Mouse (Mus musculus) hindlimb bud, embryonic 11.5 days (tissue): ENCODE measurements around the gene Zfp981.
"Not testable (repeated sequence)": the region's sequence is repeated elsewhere in the genome, so short reads cannot be mapped to it uniquely, and the experiment has no call there.

Experiments used
- DNase-seq: peaks from one replicate; pipeline ENCODE4 v3.0.0-alpha.2; 2012; ENCODE audit warnings: low read depth, low spot score; ENCODE audit errors: extremely low spot score

Zfp981 gene

DNA sequence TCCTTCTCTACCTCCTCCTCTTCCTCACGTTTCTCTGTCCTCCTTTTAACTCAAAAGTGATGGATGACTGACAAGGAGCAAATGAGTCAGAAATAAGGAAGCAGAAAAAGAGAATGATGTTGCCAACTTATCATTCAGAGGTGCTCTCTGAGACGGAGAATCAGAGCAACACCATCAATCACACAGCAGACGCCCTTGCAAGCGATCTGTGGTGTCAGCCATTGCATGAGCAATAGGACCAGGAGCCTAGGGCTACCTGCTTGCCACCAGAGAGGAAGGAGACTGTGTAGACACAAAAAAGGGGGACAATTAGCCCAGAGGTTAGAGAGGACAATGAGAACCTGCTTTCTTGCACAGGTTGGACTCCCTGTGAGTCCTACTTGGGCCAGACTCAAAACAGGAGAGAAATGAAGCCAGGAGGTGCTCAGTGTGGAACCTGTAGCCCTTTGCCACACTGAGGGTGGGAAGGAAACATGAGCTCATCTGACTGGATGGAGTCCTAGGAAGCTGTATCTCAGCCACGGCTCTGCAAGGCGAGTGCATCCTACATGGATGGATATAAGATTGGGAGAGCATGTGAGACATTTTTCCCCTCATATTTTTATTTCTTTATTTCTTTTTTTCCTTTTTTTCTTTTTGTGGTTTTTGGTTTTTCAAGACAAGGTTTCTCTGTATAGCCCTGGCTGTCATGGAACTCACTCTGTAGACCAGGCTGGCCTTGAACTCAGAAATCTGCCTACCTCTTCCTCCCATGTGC, 16.5 kb upstream of the Zfp981 start:
- DNase-seq: not testable (repeated sequence)

DNA sequence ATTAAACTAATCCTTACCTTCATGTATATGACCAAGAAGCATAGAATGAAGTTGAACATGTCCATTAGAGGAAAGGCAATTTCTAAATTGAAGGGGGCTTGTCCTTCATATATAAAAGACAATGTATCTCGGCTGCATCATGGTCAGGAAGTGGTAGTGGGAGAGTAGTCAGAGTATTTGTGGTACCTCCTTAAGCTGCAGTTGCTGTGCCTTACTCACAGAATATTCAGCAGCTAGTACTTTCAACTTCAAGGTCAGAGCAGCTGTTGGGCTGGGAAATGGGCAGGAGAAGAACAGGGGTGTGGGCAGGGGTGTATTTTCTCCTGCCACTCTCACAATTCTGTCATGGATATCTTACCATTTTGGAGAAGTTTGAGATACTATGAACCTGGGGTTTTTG, 15.1 kb upstream of the Zfp981 start:
- not testable (repeated sequence) for DNase-seq

DNA sequence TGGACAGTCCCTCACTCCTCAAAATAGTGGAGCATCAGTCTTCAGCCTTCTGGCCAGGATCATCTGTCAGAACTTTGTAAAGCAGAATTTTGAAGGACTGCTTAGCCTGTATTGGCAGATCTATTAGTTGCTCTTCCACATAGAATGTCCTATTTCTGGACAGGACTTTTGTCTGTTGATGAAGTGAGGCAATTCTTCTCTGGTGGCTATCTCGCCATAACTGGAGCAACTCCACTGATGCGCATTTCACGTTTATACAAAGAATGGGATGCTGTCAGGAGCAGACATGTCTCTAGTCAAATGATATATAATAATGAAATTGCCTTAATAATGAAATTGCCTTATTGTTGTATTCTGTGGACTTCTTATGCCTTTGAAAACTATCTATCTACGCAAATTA, 12.6 kb upstream of the Zfp981 start:
- not testable (repeated sequence) for DNase-seq

DNA sequence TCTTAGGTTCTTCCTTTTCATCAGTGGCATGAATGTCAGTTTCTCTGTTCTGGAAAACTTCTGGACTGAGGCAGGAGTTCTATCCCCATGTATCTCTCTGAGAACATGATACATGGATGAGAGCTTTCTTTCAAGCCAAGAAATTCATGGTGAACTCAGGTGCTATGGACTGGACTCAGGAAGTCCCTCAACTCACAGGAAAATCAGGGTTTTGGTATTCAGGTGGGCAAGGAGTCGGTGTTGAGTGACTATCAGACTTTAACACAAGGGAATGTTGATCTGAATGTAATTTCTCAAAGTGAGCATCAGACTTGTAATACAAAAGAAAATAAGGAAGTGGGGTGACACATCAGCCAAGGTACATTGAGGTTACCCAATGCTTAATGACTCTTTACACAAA, 9.8 kb upstream of the Zfp981 start:
- not testable (repeated sequence) for DNase-seq

DNA sequence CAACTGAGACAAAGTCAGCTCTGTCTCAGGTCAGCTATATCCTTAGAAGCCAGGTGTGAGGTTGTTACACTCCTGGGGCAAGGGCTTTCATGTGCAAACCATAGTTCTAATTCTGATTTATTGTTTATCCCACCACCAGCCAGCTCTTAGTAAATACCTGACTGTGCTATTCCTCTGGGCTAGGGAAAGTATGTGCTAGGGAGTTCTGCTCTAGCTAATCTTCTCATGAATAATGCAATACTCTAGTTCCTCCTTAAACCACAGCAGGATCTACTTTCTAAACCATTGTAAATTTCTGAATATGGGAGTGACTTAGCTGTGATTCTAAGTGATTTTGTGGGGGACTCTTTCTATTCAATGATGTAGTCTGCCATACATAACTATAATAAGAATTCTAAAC, 9.4 kb upstream of the Zfp981 start:
- DNase-seq: no peak

DNA sequence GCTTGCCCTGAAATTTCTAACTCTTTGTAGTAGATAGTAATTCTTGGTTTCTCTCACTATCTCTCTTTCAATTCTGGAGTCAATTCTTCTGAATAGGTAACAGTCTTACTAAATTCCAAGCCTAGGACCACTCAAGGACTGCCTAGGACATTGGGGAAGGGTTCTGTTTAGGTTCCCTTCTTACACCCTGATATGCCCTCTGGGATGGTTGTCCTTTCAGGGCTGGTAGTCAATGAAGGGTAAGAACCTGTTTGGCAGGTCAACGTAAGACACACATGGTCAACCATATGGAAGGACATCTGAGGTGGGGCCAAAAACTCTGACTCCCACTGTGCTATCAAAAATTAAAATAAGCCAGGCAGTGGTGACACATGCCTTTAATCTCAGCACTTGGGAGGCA, 9.0 kb upstream of the Zfp981 start:
- no peak for DNase-seq

DNA sequence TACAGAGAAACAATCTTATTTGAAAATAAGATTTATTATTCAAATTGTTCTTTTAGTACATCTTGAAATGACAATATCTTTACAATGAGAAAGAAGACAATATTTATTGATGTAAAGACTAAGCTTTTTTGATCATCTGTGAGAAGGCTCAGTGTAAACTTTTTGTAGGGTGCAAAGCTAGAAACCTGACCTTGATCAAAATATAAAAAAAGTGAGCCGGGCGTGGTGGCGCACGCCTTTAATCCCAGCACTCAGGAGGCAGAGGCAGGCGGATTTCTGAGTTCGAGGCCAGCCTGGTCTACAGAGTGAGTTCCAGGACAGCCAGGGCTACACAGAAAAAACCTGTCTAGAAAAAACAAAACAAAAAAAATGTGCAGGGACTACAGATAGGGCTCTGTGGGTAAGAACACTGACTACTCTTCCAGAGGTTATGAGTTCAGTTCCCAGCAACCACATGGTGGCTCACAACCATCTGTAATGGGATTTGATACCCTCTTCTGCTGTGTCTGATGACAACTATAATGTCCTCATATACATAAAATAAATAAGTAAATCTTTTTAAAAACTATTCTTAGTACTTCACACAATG, 8.4 kb upstream of the Zfp981 start:
- DNase-seq: not testable (repeated sequence)

DNA sequence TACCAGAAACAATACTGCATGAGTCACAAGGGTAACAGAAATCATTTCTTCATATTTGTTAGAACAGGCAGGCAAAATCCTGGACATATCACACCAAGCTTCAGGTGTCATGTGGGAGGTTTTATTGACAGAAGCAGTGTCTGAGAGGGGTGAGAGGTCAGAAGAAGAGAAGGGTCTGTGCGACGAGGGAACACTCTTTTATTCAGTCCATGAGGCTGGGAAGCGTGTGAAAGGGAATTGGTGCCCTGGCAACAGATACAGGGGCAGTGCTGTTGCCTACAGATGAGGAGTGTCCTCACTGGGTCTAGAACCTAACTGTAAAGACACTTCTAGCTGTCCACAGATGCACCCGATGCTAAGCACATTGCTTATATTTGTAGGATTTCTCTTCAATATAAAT, 6.8 kb upstream of the Zfp981 start:
- no peak for DNase-seq

DNA sequence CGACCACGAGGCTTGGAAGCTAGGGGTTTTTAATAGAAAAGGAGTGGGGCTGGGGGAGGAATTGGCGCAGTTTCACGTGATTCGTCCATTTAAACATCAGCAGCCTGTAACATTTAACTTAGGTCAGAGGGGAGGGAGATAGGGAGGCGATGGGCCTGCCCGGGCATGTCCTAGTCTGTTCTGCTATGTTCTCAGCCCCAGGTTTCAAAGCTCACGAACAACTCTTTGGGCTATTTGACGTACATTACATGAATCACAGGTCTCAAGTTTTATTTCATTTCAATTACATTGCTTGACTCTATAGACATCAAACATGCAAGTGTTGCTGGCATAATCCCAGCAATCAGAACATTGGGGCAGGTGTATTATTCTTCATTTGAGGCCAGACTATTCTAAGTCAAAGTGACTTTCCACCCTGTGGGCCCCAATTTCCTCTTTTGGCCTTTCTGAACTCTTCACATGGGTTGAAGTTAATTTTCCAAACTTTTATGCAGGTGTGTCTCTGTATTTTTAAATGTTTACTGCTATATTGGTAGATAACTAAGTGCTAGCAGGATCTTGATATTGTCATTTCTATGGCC, 4.0 kb upstream of the Zfp981 start:
- not testable (repeated sequence) for DNase-seq

DNA sequence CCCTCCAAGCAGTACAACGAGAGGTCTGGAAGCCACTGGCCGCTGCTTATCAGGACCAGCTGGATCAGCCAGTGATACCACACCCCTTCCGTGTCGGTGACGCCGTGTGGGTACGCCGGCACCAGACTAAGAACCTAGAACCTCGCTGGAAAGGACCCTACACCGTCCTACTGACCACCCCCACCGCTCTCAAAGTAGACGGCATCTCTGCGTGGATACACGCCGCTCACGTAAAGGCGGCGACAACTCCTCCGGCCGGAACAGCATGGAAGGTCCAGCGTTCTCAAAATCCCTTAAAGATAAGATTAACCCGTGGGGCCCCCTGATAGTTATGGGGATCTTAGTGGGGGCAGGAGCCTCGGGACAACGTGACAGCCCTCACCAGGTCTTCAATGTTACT, 7.2 kb downstream of the Zfp981 start:
- not testable (repeated sequence) for DNase-seq

DNA sequence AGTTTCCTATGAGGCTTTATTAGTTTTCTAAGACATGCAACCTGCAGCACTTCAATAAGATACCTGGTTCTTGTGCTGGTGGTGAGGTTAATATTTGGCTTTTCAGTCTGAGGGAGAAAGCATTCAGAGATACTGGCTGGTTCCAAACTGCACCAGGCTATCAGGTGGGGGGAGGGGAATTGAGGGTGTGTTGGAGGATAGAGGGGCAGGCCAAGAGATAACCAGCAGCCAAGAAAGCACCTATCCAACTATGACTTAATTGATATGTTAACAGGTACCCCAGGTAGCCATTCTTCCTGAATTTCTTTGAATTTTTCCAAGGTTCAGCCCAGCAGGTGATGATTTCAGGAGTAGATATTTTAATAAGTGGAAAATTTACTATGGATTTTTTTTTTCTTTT, 10.0 kb downstream of the Zfp981 start:
- not testable (repeated sequence) for DNase-seq

DNA sequence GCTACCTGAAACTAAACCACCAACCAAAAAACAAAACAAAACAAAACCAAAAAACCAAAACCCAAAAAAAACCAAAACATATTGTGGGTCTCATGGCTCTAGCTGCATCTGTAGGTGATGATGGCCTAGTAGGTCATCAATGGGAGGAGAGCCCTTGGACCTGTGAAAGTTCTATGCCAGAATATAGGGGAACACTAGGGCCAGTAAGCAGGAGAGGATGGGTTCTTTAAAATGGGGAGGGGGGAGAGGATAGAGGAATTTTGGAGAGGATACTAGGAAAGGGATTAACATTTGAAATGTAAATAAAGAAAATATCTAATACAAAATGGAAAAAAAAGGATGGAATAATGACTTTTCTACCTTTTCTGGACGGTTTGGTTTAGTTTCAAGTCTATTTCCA, 14.6 kb downstream of the Zfp981 start:
- no peak for DNase-seq

DNA sequence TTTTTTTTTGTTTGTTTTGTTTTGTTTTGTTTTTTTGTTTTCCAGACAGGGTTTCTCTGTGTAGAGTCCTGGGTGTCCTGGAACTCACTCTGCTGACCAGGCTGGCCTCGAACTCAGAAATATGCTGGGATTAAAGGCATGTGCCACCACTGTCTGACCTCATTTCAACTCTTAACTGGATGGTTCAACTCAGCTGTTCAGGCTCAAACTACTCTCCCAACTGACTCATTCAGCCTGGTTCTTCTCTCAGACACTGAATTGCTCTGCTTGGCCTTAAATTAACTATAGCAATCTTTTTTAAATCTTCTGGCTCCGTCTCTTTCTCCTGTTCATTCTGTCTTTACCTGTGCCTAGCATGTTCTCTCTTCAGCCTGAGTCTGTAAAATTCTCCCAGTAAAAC, 15.3 kb downstream of the Zfp981 start:
- not testable (repeated sequence) for DNase-seq

DNA sequence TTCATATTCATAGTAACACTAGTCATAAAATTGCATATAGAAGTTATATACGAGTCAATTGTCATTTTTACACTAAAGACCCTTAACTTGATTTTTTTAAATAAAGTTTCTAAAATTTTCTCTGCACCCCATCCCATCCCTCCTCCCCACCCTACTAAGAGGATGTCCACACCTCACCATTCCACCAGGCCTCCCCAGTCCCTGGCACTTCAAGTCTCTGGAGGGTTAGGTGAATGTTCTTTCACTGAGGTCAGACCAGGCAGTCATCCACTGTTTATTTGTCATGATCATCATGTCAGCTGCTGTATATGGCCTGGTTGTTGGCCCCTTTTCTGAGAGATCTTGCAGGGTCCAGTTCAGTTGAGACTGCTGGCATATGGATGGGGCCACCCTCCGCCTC, 18.9 kb downstream of the Zfp981 start:
- DNase-seq: no peak

DNA sequence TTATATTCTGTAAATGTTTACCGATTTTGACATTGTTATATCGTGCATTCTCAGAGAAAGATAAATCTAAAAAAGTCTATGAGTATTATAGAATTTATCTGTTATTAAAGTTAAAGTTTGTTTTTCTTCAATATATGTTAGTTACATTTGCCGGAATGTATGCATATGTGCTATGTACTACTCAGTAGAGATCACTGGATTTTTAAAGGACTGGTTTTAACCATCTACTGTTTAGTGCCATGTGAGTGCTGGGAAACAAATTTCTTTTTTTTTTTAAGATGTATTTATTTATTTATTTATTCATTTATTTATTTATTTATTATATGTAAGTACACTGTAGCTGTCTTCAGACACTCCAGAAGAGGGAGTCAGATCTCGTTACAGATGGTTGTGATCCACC, 32.7 kb downstream of the Zfp981 start:
- DNase-seq: no peak

DNA sequence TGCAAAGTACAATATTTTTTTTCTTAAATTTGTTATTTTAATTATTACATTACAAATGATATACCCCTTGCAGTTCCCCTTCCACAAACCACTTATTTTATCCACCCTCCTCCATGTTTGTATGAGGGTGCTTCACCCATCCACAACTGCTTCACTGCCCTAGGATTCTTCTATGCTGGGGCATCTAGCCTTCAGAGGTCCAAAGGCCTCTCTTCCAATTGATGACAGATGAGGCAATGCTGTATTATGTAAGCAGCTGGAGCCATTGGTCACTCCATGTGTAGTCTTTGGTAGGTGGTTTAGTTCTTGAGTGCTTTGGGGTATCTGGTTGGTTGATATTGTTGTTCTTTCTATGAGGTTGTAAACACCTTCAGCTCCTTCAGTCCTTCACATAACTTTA, 34.1 kb downstream of the Zfp981 start:
- no peak for DNase-seq

DNA sequence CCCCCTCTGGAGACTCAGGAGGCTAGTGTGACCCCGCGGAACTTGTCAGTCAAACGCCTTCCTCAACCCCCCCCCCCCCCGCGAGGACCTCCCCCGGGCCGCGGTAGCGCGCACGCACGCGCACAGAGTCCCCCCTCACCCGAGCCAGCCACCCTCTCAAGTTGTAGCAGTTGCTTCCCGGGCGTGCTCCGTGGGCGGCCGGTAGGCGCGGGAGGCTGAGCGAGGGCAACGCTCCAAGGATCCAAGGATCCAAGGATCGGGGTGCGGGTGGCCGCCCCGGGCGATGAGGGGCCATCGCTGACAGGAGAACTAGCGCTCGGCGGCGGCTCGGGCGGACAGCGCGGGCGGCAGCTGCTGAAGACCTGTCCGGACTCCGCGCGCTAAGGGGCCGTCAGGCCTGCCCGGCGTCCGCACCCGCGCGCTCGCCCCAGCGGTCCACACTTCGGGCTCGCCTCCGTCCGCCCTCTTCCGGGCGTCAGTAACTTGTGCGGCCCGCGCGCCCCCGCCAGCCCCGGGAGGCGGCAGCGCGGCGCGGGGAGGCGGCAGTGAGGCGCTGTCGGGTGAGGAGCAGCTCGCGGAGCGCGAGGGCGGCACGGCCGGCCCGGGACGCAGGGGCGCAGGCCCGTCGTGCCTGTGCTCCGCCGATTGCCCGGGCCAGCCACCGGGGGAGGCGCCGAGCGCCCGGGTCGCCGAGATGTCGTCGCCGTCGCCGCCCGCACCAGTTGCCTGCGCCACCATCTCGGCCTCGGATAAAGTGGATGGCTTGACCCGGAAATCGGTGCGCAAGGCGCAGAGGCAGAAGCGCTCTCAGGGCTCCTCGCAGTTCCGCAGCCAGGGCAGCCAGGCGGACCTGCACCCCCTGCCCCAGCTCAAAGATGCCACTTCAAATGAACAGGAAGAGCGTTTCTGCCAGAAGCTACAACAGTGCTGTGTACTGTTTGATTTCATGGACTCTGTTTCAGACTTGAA, 78.4 kb downstream of the Zfp981 start:
- not testable (repeated sequence) for DNase-seq
